In the genomic region with DNA sequence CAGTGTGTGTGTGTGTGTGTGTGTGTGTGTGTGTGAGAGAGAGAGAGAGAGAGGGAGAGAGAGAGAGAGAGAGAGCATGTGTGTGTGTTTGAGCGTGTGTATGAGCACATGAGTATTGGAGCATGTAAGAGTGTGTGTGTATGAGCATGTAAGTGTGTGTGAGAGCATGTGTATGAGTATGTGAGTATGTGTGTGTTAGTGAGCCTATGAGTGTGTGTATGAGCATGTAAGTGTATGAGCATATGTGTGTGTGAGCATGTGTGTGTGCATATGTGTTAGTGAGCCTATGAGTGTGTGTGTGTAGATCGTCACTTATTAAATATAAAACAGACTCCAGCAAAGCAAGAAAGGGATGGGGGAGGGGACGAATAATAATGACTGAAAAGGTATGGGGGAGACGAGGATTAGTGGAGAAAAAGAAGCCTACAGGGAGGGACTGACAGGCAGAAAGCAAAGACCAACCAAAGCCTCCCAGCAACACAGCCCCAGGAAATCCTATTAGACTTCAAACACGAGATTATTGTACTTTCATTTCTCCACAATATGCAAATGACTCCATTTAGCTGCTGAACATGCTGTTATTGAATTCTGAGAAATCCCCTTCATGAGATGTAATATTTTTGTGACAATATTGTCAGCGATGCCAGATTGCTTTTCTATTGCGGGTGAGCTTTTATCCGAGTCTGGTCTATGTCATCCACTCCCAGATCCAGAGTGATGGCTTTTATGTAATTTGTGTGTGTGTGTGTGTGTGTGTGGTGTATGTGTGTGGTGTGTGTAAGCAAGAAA, we compare ENCODE assay signal across 17 mouse cellular contexts.
A peak's percentile ranks its signal among the peaks of the same experiment; 100 is the strongest.
DNase-seq lines count a peak whose midpoint lies in the region; ATAC-seq and TF ChIP-seq lines count a peak whose summit lies in the region.
"Had no signal": no experiment of that assay in that cellular context is flagged by ENCODE, and none has a peak within 500 bp of the region (broad histone marks: within the 10 kb centered on the region; RNA-seq: fewer than 3 reads in every experiment).

No protein-coding gene starts in this region.

- intact Hi-C loops in gastrocnemius, adult 2 months (cut with DNase I), result no loop called here

- TF ChIP-seq CTCF in gastrocnemius, adult 2 months (IDR thresholded peaks at IDR 0.05), result no peak

- ATAC-seq in midbrain, embryonic 11.5 days (ENCODE audit: low FRiP score), result 0 out of 2 replicates have a peak, but pooled peaks have one; percentile 38
- peak; percentile 66 for ATAC-seq in forebrain, embryonic 15.5 days (replicated peaks)
- peak; percentile 84 for ATAC-seq in midbrain, embryonic 13.5 days

- peaks cover 4% of the 10 kb centered on the region; the same call in 1 of the 2 replicates for H3K9me3 ChIP-seq in midbrain, embryonic 11.5 days (ENCODE audit: control insufficient read depth, low read length)
- no peaks in the 10 kb centered on the region for H3K9me3 ChIP-seq in midbrain, embryonic 10.5 days (replicated peaks)
- H3K9me3 ChIP-seq in forebrain, embryonic 15.5 days, result no peaks in the 10 kb centered on the region
- no peaks in the 10 kb centered on the region for H3K9me3 ChIP-seq in midbrain, embryonic 13.5 days
- no peaks in the 10 kb centered on the region for H3K9me3 ChIP-seq in heart, embryonic 10.5 days
- H3K9me3 ChIP-seq: embryonic facial prominence, embryonic 15.5 days; kidney, embryonic 15.5 days; liver, embryonic 13.5 days had no signal

- no peak for DNase-seq in midbrain, embryonic 11.5 days (ENCODE audit: low spot score, missing footprints)
- DNase-seq in midbrain, embryonic 10.5 days (ENCODE audit: low spot score), result no peak
- no peak for DNase-seq in gastrocnemius, adult 2 months
- no peak for DNase-seq in heart, embryonic 10.5 days (ENCODE audit: low spot score)
- no peak for DNase-seq in adrenal gland, postnatal 14 days
- DNase-seq: cerebellum, postnatal 14 days; embryo, embryonic 11 days; gastrocnemius, postnatal 36 days; heart, postnatal 10 days; liver, embryonic 13.5 days; right cerebral cortex, adult 18-20 months had no signal

- no peaks in the 10 kb centered on the region for H3K36me3 ChIP-seq in midbrain, embryonic 11.5 days (ENCODE audit: control insufficient read depth, insufficient read depth, low read length)
- H3K36me3 ChIP-seq in midbrain, embryonic 10.5 days, result no peaks in the 10 kb centered on the region
- no peaks in the 10 kb centered on the region for H3K36me3 ChIP-seq in forebrain, embryonic 15.5 days
- H3K36me3 ChIP-seq in midbrain, embryonic 13.5 days, result no peaks in the 10 kb centered on the region
- H3K36me3 ChIP-seq in heart, embryonic 10.5 days, result no peaks in the 10 kb centered on the region
- H3K36me3 ChIP-seq: embryonic facial prominence, embryonic 15.5 days; kidney, embryonic 15.5 days; liver, embryonic 13.5 days had no signal

- H3K27ac ChIP-seq in midbrain, embryonic 11.5 days (ENCODE audit: low read depth, low read length), result no peak overlapping the region
- no peak overlapping the region; the same call in 1 of the 2 replicates for H3K27ac ChIP-seq in midbrain, embryonic 10.5 days (replicated peaks)
- H3K27ac ChIP-seq in forebrain, embryonic 15.5 days (replicated peaks), result peak overlapping the region; percentile 74
- H3K27ac ChIP-seq in midbrain, embryonic 13.5 days, result peak overlapping the region; percentile 74
- no peak overlapping the region for H3K27ac ChIP-seq in gastrocnemius, adult 2 months
- H3K27ac ChIP-seq in heart, embryonic 10.5 days, result no peak overlapping the region
- H3K27ac ChIP-seq: embryonic facial prominence, embryonic 15.5 days; kidney, embryonic 15.5 days; left cerebral cortex, adult 2 months; liver, embryonic 13.5 days had no signal

- 33% methylated on average over 8 of the region's 8 CpGs for WGBS in midbrain, embryonic 11.5 days
- 51% methylated on average over 8 of the region's 8 CpGs for WGBS in midbrain, embryonic 10.5 days
- WGBS in forebrain, embryonic 15.5 days, result 23% methylated on average over 8 of the region's 8 CpGs
- whole genome bisulfite sequencing in midbrain, embryonic 13.5 days, result 21% methylated on average over 8 of the region's 8 CpGs
- 72% methylated on average over 8 of the region's 8 CpGs for WGBS in heart, embryonic 10.5 days

- H3K4me3 ChIP-seq in midbrain, embryonic 11.5 days (ENCODE audit: low read depth, low read length), result no peak overlapping the region
- no peak overlapping the region for H3K4me3 ChIP-seq in midbrain, embryonic 10.5 days
- no peak overlapping the region for H3K4me3 ChIP-seq in forebrain, embryonic 15.5 days
- H3K4me3 ChIP-seq in midbrain, embryonic 13.5 days (replicated peaks), result no peak overlapping the region
- no peak overlapping the region for H3K4me3 ChIP-seq in gastrocnemius, adult 2 months
- no peak overlapping the region for H3K4me3 ChIP-seq in heart, embryonic 10.5 days
- H3K4me3 ChIP-seq: embryonic facial prominence, embryonic 15.5 days; kidney, embryonic 15.5 days; left cerebral cortex, adult 2 months; liver, embryonic 13.5 days; myocyte had no signal

- H3K4me2 ChIP-seq in midbrain, embryonic 11.5 days, result no peak overlapping the region
- H3K4me2 ChIP-seq in forebrain, embryonic 15.5 days (replicated peaks), result no peak overlapping the region
- H3K4me2 ChIP-seq in midbrain, embryonic 13.5 days (replicated peaks), result no peak overlapping the region
- H3K4me2 ChIP-seq: embryonic facial prominence, embryonic 15.5 days; kidney, embryonic 15.5 days; liver, embryonic 13.5 days had no signal

- no peaks in the 10 kb centered on the region for H3K27me3 ChIP-seq in midbrain, embryonic 11.5 days (ENCODE audit: control insufficient read depth, insufficient read depth, low read length)
- H3K27me3 ChIP-seq in midbrain, embryonic 10.5 days (ENCODE audit: low read depth, poor library complexity, severe bottlenecking), result no peaks in the 10 kb centered on the region
- no peaks in the 10 kb centered on the region for H3K27me3 ChIP-seq in forebrain, embryonic 15.5 days
- H3K27me3 ChIP-seq in midbrain, embryonic 13.5 days, result peaks cover 13% of the 10 kb centered on the region; the same call in 1 of the 2 replicates
- H3K27me3 ChIP-seq in heart, embryonic 10.5 days (ENCODE audit: insufficient read depth, poor library complexity, severe bottlenecking), result no peaks in the 10 kb centered on the region
- H3K27me3 ChIP-seq: embryonic facial prominence, embryonic 15.5 days; kidney, embryonic 15.5 days; liver, embryonic 13.5 days had no signal

- no peak overlapping the region for H3K9ac ChIP-seq in midbrain, embryonic 11.5 days (ENCODE audit: low read length)
- H3K9ac ChIP-seq in forebrain, embryonic 15.5 days (replicated peaks), result no peak overlapping the region
- no peak overlapping the region for H3K9ac ChIP-seq in midbrain, embryonic 13.5 days (replicated peaks)
- H3K9ac ChIP-seq: embryonic facial prominence, embryonic 15.5 days; kidney, embryonic 15.5 days; liver, embryonic 13.5 days had no signal

- peaks cover 7% of the 10 kb centered on the region for H3K4me1 ChIP-seq in midbrain, embryonic 11.5 days (ENCODE audit: control insufficient read depth, insufficient read depth, low read length)
- peaks cover 20% of the 10 kb centered on the region for H3K4me1 ChIP-seq in midbrain, embryonic 10.5 days
- peaks cover 10% of the 10 kb centered on the region for H3K4me1 ChIP-seq in forebrain, embryonic 15.5 days
- H3K4me1 ChIP-seq in midbrain, embryonic 13.5 days (replicated peaks), result peaks cover 25% of the 10 kb centered on the region
- H3K4me1 ChIP-seq in heart, embryonic 10.5 days, result peaks cover 11% of the 10 kb centered on the region; the same call in 1 of the 2 replicates
- H3K4me1 ChIP-seq: liver, embryonic 13.5 days had no signal

Comparison
In these comparisons a context has a peak if more than half of its experiments do, and no peak if none do; other contexts are left out.
1. H3K27ac ChIP-seq: peak in forebrain, embryonic 15.5 days (single experiment) and midbrain, embryonic 13.5 days (single experiment); none in midbrain, embryonic 11.5 days (single experiment), midbrain, embryonic 10.5 days (single experiment), gastrocnemius, adult 2 months (single experiment) and heart, embryonic 10.5 days (single experiment).
2. Peak in every context shown above with its lines, with median percentiles within 50 percentile points of each other: ATAC-seq.